Mouse (Mus musculus): ENCODE measurements at regions not wholly inside any gene's neighbourhood (a gene's known extent, or its start where the extent isn't known, plus 50 kb on each side); places are given as distances from the start of the nearest gene placed in this dataset.

GRCm38 (mm10) chr14:60495441-60495840, 122.4 kb downstream of the Amer2 start:
- Histone ChIP-seq H3K4me3 (no peak overlapping the region), H3K27me3 (ENCODE audit: poor library complexity, severe bottlenecking) (peaks cover 14% of the 10 kb centered on the region), H3K27ac (no peak overlapping the region), H3K4me1 (no peaks in the 10 kb centered on the region), H3K9me3 (peaks cover 8% of the 10 kb centered on the region; the same call in 1 of the 2 replicates), H3K36me3 (replicated peaks) (peaks cover 13% of the 10 kb centered on the region)
- WGBS, result 92% methylated on average over 5 of the region's 5 CpGs
- DNase-seq (ENCODE audit: extremely low spot score, low spot score), result no peak

- H3K4me1 ChIP-seq, result peaks cover 22% of the 10 kb centered on the region
- H3K9me3 ChIP-seq, result no peaks in the 10 kb centered on the region
- H3K36me3 ChIP-seq (replicated peaks), result 0 out of 2 replicates have a peak, but pooled peaks cover 5% of the 10 kb centered on the region
- WGBS, result 79% methylated on average over 6 of the region's 6 CpGs
- DNase-seq (ENCODE audit: extremely low spot score, low spot score), result no peak
- peaks cover 44% of the 10 kb centered on the region for H3K27me3 ChIP-seq (ENCODE audit: poor library complexity, severe bottlenecking)
- no peak overlapping the region for H3K4me3 ChIP-seq
- no peak overlapping the region for H3K27ac ChIP-seq
These were observed 129.5 kb downstream of the Amer2 start for GRCm38 (mm10) chr14:60502552-60502951.

GRCm38 (mm10) chr14:60505066-60505465, 128.7 kb upstream of the Spata13 start:
- peaks cover 30% of the 10 kb centered on the region for H3K27me3 ChIP-seq (ENCODE audit: poor library complexity, severe bottlenecking)
- 89% methylated on average over 6 of the region's 6 CpGs for WGBS
- 0 out of 2 replicates have a peak, but pooled peaks cover 5% of the 10 kb centered on the region for H3K36me3 ChIP-seq (replicated peaks)
- H3K4me1 ChIP-seq, result peaks cover 22% of the 10 kb centered on the region
- no peaks in the 10 kb centered on the region for H3K9me3 ChIP-seq
- DNase-seq (ENCODE audit: extremely low spot score, low spot score), result no peak
- no peak overlapping the region for H3K27ac ChIP-seq
- H3K4me3 ChIP-seq, result no peak overlapping the region

- Histone ChIP-seq H3K9me3 (no peaks in the 10 kb centered on the region), H3K4me3 (no peak overlapping the region), H3K27me3 (ENCODE audit: poor library complexity, severe bottlenecking) (peaks cover 30% of the 10 kb centered on the region), H3K36me3 (replicated peaks) (0 out of 2 replicates have a peak, but pooled peaks cover 5% of the 10 kb centered on the region), H3K4me1 (peaks cover 19% of the 10 kb centered on the region), H3K27ac (no peak overlapping the region)
- 79% methylated on average over 12 of the region's 12 CpGs for WGBS
- DNase-seq (ENCODE audit: extremely low spot score, low spot score), result no peak
These were observed 127.5 kb upstream of the Spata13 start for GRCm38 (mm10) chr14:60506296-60506695.

GRCm38 (mm10) chr14:60513560-60513959, 120.2 kb upstream of the Spata13 start:
- Histone ChIP-seq H3K27me3 (ENCODE audit: poor library complexity, severe bottlenecking) (no peaks in the 10 kb centered on the region), H3K4me1 (no peaks in the 10 kb centered on the region), H3K27ac (no peak overlapping the region), H3K36me3 (replicated peaks) (0 out of 2 replicates have a peak, but pooled peaks cover 3% of the 10 kb centered on the region), H3K4me3 (no peak overlapping the region), H3K9me3 (no peaks in the 10 kb centered on the region)
- peak; percentile 35 for DNase-seq (ENCODE audit: extremely low spot score, low spot score)
- WGBS, result 33% methylated on average over 8 of the region's 8 CpGs

- no peaks in the 10 kb centered on the region for H3K27me3 ChIP-seq (ENCODE audit: poor library complexity, severe bottlenecking)
- DNase-seq (ENCODE audit: extremely low spot score, low spot score), result no peak
- H3K9me3 ChIP-seq, result no peaks in the 10 kb centered on the region
- 0 out of 2 replicates have a peak, but pooled peaks cover 3% of the 10 kb centered on the region for H3K36me3 ChIP-seq (replicated peaks)
- whole genome bisulfite sequencing, result 89% methylated on average over 12 of the region's 12 CpGs
- H3K4me1 ChIP-seq, result no peaks in the 10 kb centered on the region
- H3K4me3 ChIP-seq, result no peak overlapping the region
- no peak overlapping the region for H3K27ac ChIP-seq
These were observed 118.6 kb upstream of the Spata13 start for GRCm38 (mm10) chr14:60515094-60515786.

- WGBS, result 94% methylated on average over 11 of the region's 11 CpGs
- 0 out of 2 replicates have a peak, but pooled peaks cover 3% of the 10 kb centered on the region for H3K36me3 ChIP-seq (replicated peaks)
- no peak for DNase-seq (ENCODE audit: extremely low spot score, low spot score)
- H3K4me3 ChIP-seq, result no peak overlapping the region
- H3K27ac ChIP-seq, result no peak overlapping the region
- no peaks in the 10 kb centered on the region for H3K4me1 ChIP-seq
- H3K9me3 ChIP-seq, result no peaks in the 10 kb centered on the region
- no peaks in the 10 kb centered on the region for H3K27me3 ChIP-seq (ENCODE audit: poor library complexity, severe bottlenecking)
These were observed 115.9 kb upstream of the Spata13 start for GRCm38 (mm10) chr14:60517891-60518290.

- H3K4me3 ChIP-seq, result no peak overlapping the region
- H3K9me3 ChIP-seq, result no peaks in the 10 kb centered on the region
- no peak for DNase-seq (ENCODE audit: extremely low spot score, low spot score)
- H3K4me1 ChIP-seq, result peaks cover 12% of the 10 kb centered on the region
- no peaks in the 10 kb centered on the region for H3K36me3 ChIP-seq (replicated peaks)
- no peak overlapping the region for H3K27ac ChIP-seq
- WGBS, result 73% methylated on average over 1 of the region's 1 CpGs
- H3K27me3 ChIP-seq (ENCODE audit: poor library complexity, severe bottlenecking), result no peaks in the 10 kb centered on the region
These were observed 110.8 kb upstream of the Spata13 start for GRCm38 (mm10) chr14:60523010-60523409.

- Histone ChIP-seq H3K9me3 (no peaks in the 10 kb centered on the region), H3K4me1 (peaks cover 22% of the 10 kb centered on the region), H3K4me3 (no peak overlapping the region), H3K27ac (no peak overlapping the region), H3K27me3 (ENCODE audit: poor library complexity, severe bottlenecking) (no peaks in the 10 kb centered on the region), H3K36me3 (replicated peaks) (no peaks in the 10 kb centered on the region)
- DNase-seq (ENCODE audit: extremely low spot score, low spot score), result no peak
- 86% methylated on average over 4 of the region's 4 CpGs for WGBS
These were observed 108.9 kb upstream of the Spata13 start for GRCm38 (mm10) chr14:60524869-60525268.

- Histone ChIP-seq H3K27ac (peak overlapping the region; percentile 40; the same call in 1 of the 2 replicates), H3K27me3 (ENCODE audit: poor library complexity, severe bottlenecking) (no peaks in the 10 kb centered on the region), H3K4me1 (peaks cover 27% of the 10 kb centered on the region), H3K4me3 (no peak overlapping the region), H3K9me3 (no peaks in the 10 kb centered on the region), H3K36me3 (replicated peaks) (no peaks in the 10 kb centered on the region)
- DNase-seq (ENCODE audit: extremely low spot score, low spot score), result peak; percentile 70
- 73% methylated on average over 13 of the region's 13 CpGs for WGBS
These were observed 108.4 kb upstream of the Spata13 start for GRCm38 (mm10) chr14:60525284-60525962.

- 78% methylated on average over 3 of the region's 3 CpGs for WGBS
- Histone ChIP-seq H3K27ac (peak overlapping the region; percentile 40; the same call in 1 of the 2 replicates), H3K4me3 (no peak overlapping the region), H3K27me3 (ENCODE audit: poor library complexity, severe bottlenecking) (no peaks in the 10 kb centered on the region), H3K9me3 (no peaks in the 10 kb centered on the region), H3K36me3 (replicated peaks) (no peaks in the 10 kb centered on the region), H3K4me1 (peaks cover 33% of the 10 kb centered on the region)
- no peak for DNase-seq (ENCODE audit: extremely low spot score, low spot score)
These were observed 107.8 kb upstream of the Spata13 start for GRCm38 (mm10) chr14:60525979-60526378.

- Histone ChIP-seq H3K36me3 (replicated peaks) (peaks cover 3% of the 10 kb centered on the region), H3K27me3 (ENCODE audit: poor library complexity, severe bottlenecking) (no peaks in the 10 kb centered on the region), H3K9me3 (peaks cover 4% of the 10 kb centered on the region; the same call in 1 of the 2 replicates), H3K27ac (no peak overlapping the region), H3K4me3 (no peak overlapping the region), H3K4me1 (peaks cover 34% of the 10 kb centered on the region)
- 88% methylated on average over 10 of the region's 10 CpGs for WGBS
- no peak for DNase-seq (ENCODE audit: extremely low spot score, low spot score)
These were observed 107.0 kb upstream of the Spata13 start for GRCm38 (mm10) chr14:60526832-60527231.

- H3K4me3 ChIP-seq, result no peak overlapping the region
- peaks cover 40% of the 10 kb centered on the region for H3K4me1 ChIP-seq
- H3K27ac ChIP-seq, result no peak overlapping the region
- peaks cover 6% of the 10 kb centered on the region for H3K36me3 ChIP-seq (replicated peaks)
- peaks cover 8% of the 10 kb centered on the region; the same call in 1 of the 2 replicates for H3K9me3 ChIP-seq
- H3K27me3 ChIP-seq (ENCODE audit: poor library complexity, severe bottlenecking), result no peaks in the 10 kb centered on the region
- no peak for DNase-seq (ENCODE audit: extremely low spot score, low spot score)
- 91% methylated on average over 5 of the region's 5 CpGs for WGBS
These were observed 105.8 kb upstream of the Spata13 start for GRCm38 (mm10) chr14:60527951-60528350.
